Mouse (Mus musculus) embryonic facial prominence, embryonic 13.5 days (tissue): ENCODE measurements around the gene Hoxb5. TPM values are rescaled to one million over a fixed set of nuclear protein-coding genes. Genes with fewer than 3 reads are reported as not detected.

Source experiments
- ATAC-seq: fragments of 200-750 bp; cut with Nextera tagmentation; 2 replicates; pipeline ENCODE4 v1.8.0; 2017; ENCODE audit warnings: low read depth; ENCODE audit not compliant: insufficient number of reproducible peaks, insufficient read depth, low FRiP score, low TSS enrichment
- H3K27ac ChIP-seq: fragments of 300-500 bp; sonication (generic); 2 replicates; pipeline ENCODE4 v1.5.1; 2015; ENCODE audit warnings: moderate library complexity, mild to moderate bottlenecking, inconsistent platforms
- H3K27me3 ChIP-seq: fragments of 300-500 bp; sonication (generic); 2 replicates; pipeline ENCODE4 v1.6.1; 2015; ENCODE audit warnings: mild to moderate bottlenecking, inconsistent platforms
- H3K36me3 ChIP-seq: fragments of 300-500 bp; sonication (generic); 2 replicates; pipeline ENCODE4 v1.6.1; 2015; ENCODE audit warnings: mild to moderate bottlenecking, inconsistent platforms
- H3K4me1 ChIP-seq: fragments of 300-500 bp; sonication (generic); 2 replicates; pipeline ENCODE4 v1.6.1; 2015; ENCODE audit warnings: inconsistent platforms
- H3K4me2 ChIP-seq: fragments of 300-500 bp; sonication (generic); 2 replicates; pipeline ENCODE4 v1.6.1; 2015; ENCODE audit warnings: moderate library complexity, mild to moderate bottlenecking, inconsistent platforms
- H3K4me3 ChIP-seq: fragments of 300-500 bp; sonication (generic); 2 replicates; pipeline ENCODE4 v1.5.1; 2015; ENCODE audit warnings: mild to moderate bottlenecking, inconsistent platforms
- H3K9ac ChIP-seq: fragments of 300-500 bp; sonication (generic); 2 replicates; pipeline ENCODE4 v1.6.1; 2015; ENCODE audit warnings: mild to moderate bottlenecking, inconsistent platforms
- H3K9me3 ChIP-seq: fragments of 300-500 bp; sonication (generic); 2 replicates; pipeline ENCODE4 v1.6.1; 2016; ENCODE audit warnings: inconsistent platforms
- WGBS: fragments of 180-500 bp; shearing (Covaris S2); methylation state at CpG from one replicate; pipeline ENCODE4 v1.1.7; 2015; ENCODE audit warnings: mixed read lengths; 5-methylcytosine and 5-hydroxymethylcytosine counted together
- polyA plus RNA-seq: library from polyadenylated mRNA; unstranded; fragments of >200 nt; fragmentation: Nextera tagmentation; extraction: Ambion mirVana; gene quantifications from 2 replicates; pipeline ENCODE4 v1.2.1, GENCODE M21; 2015

Gene Hoxb5
- 6.0 TPM in 1 of 2 replicates, not detected in the other for polyA plus RNA-seq

- Histone ChIP-seq H3K27ac (no peak within 1 kb of the TSS), H3K4me3 (no peak within 1 kb of the TSS), H3K4me2 (no peak within 1 kb of the TSS), H3K9me3 (no peaks in the 10 kb centered on the region), H3K27me3 (peaks cover 100% of the 10 kb centered on the region), H3K9ac (no peak within 1 kb of the TSS), H3K36me3 (no peaks in the 10 kb centered on the region), H3K4me1 (peaks cover 8% of the 10 kb centered on the region; the same call in 1 of the 2 replicates)
- ATAC-seq, result no peak
- WGBS, result 1% methylated on average over 69 of the region's 69 CpGs
Measured at GRCm38 (mm10) chr11:96303151-96304099, at the start of gene Hoxb5. Gene Hoxb5 (plus strand): TSS chr11:96303336.

DNA sequence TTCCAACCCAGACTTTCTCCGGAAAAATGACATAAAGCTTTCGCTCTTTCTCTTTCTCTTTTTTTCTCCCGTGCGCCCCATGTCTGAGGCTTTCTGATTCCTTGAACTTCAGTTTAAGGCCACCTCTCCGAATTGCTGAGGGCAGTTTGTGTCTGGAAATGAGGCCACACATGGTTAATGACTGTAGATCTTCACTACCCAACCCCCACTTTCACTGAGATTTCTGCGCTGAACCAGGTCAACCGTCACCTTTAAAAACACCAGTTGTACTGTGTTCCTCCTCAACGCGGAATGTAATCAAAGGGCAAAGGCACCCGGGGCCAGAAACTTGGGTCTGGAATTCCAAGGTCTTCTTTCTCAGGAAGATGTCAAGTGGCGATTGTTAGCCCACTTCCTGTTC lies 48.9 kb upstream of the Hoxb5 start:
- no peak overlapping the region for H3K4me3 ChIP-seq
- WGBS, result 2% methylated on average over 11 of the region's 11 CpGs
- peaks cover 100% of the 10 kb centered on the region for H3K27me3 ChIP-seq
- H3K27ac ChIP-seq, result no peak overlapping the region
- H3K4me1 ChIP-seq, result peaks cover 4% of the 10 kb centered on the region
- no peak overlapping the region for H3K4me2 ChIP-seq
- H3K9me3 ChIP-seq, result no peaks in the 10 kb centered on the region
- H3K9ac ChIP-seq, result no peak overlapping the region
- no peaks in the 10 kb centered on the region for H3K36me3 ChIP-seq
- no peak for ATAC-seq

- H3K27ac ChIP-seq, result no peak overlapping the region
- peaks cover 100% of the 10 kb centered on the region for H3K27me3 ChIP-seq
- H3K4me3 ChIP-seq, result no peak overlapping the region
- no peaks in the 10 kb centered on the region for H3K36me3 ChIP-seq
- no peak for ATAC-seq
- no peaks in the 10 kb centered on the region for H3K9me3 ChIP-seq
- 0 out of 2 replicates have a peak overlapping the region, but pooled peaks have one; percentile 5 for H3K4me2 ChIP-seq
- peaks cover 4% of the 10 kb centered on the region for H3K4me1 ChIP-seq
- no peak overlapping the region for H3K9ac ChIP-seq
- 1% methylated on average over 39 of the region's 39 CpGs for WGBS
Measured at GRCm38 (mm10) chr11:96255111-96255995, 47.8 kb upstream of the Hoxb5 start.

DNA sequence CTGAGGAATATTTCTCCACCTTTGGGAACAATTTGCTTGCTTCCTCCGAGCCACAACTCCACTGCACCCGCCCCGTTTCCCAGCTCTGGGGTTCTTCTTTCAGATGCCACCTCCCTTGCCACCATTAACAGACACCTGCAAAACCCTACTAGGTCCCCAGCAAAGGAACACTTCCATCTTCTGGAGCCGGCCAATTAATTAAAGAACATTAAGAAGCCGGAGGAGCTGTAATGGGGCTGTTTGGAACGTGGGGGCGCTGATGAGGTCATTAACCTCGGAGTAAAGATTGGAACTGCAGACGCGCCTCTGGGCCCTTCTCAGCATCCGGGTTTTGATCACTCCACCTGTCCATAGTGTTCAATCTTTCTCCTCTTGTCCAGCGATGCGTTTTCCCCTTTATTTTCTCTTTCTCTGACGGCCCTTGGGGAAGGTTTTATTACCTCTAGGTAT lies 47.1 kb upstream of the Hoxb5 start:
- H3K9me3 ChIP-seq, result no peaks in the 10 kb centered on the region
- no peak overlapping the region for H3K4me3 ChIP-seq
- 2% methylated on average over 14 of the region's 14 CpGs for WGBS
- H3K4me1 ChIP-seq, result peaks cover 4% of the 10 kb centered on the region
- no peak overlapping the region for H3K27ac ChIP-seq
- ATAC-seq, result no peak
- H3K27me3 ChIP-seq, result peaks cover 100% of the 10 kb centered on the region
- no peak overlapping the region for H3K4me2 ChIP-seq
- H3K9ac ChIP-seq, result no peak overlapping the region
- H3K36me3 ChIP-seq, result no peaks in the 10 kb centered on the region

GRCm38 (mm10) chr11:96257141-96257540 lies 46.0 kb upstream of the Hoxb5 start:
- H3K4me2 ChIP-seq, result no peak overlapping the region
- 17% methylated on average over 2 of the region's 2 CpGs for WGBS

GRCm38 (mm10) chr11:96259038-96259437 lies 44.1 kb upstream of the Hoxb5 start:
- WGBS, result 9% methylated on average over 2 of the region's 2 CpGs

More at GRCm38 (mm10) chr11:96257141-96257540, 46.0 kb upstream of the Hoxb5 start:
- Histone ChIP-seq H3K36me3 (no peaks in the 10 kb centered on the region), H3K4me3 (no peak overlapping the region), H3K27me3 (peaks cover 100% of the 10 kb centered on the region), H3K27ac (no peak overlapping the region), H3K4me1 (no peaks in the 10 kb centered on the region), H3K9ac (no peak overlapping the region), H3K9me3 (no peaks in the 10 kb centered on the region)
- ATAC-seq, result no peak

GRCm38 (mm10) chr11:96259511-96259910 lies 43.6 kb upstream of the Hoxb5 start:
- ATAC-seq, result no peak
- WGBS, result 3% methylated on average over 1 of the region's 1 CpGs
- no peak overlapping the region for H3K27ac ChIP-seq
- H3K9ac ChIP-seq, result no peak overlapping the region
- no peak overlapping the region for H3K4me3 ChIP-seq
- no peaks in the 10 kb centered on the region for H3K9me3 ChIP-seq
- peaks cover 100% of the 10 kb centered on the region for H3K27me3 ChIP-seq
- H3K36me3 ChIP-seq, result no peaks in the 10 kb centered on the region
- no peaks in the 10 kb centered on the region for H3K4me1 ChIP-seq
- H3K4me2 ChIP-seq, result no peak overlapping the region

More at GRCm38 (mm10) chr11:96259038-96259437, 44.1 kb upstream of the Hoxb5 start:
- Histone ChIP-seq H3K9ac (no peak overlapping the region), H3K4me3 (no peak overlapping the region), H3K9me3 (no peaks in the 10 kb centered on the region), H3K27ac (no peak overlapping the region), H3K36me3 (no peaks in the 10 kb centered on the region), H3K4me2 (no peak overlapping the region), H3K4me1 (no peaks in the 10 kb centered on the region), H3K27me3 (peaks cover 100% of the 10 kb centered on the region)
- ATAC-seq, result no peak

DNA sequence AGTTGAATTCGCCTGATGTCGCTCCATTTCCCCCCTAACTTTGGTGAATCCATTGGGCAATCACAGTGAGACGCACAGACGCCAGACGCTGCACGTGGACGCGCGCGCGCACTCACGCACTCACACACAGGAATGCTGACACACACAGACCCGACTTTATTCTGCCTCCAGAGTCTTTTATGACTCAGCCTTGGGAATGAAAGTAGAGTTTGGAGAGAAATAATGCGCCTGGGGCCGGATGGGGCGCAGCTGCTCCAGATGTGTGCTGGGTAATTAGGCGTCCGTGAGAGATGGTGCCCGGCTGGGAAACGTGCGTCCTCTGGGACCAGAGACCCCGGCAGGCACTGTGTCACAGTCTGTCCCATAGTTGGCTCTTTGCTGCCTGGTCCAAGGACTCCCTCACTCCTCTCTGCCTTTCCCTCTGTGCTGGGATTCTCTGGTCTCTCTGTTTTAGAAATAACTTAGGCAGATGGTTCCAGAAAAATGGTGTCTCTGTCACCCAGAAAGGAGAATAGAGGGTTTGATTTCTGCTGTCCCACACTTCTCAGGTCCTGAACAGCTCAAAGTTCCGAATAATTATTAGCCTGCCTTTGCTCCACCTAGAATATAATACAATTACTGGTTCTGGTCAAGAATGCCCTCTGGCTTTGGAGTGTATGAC lies 42.7 kb upstream of the Hoxb5 start:
- Histone ChIP-seq H3K4me3 (no peak overlapping the region), H3K36me3 (no peaks in the 10 kb centered on the region), H3K9me3 (no peaks in the 10 kb centered on the region), H3K4me1 (no peaks in the 10 kb centered on the region), H3K4me2 (no peak overlapping the region), H3K27ac (no peak overlapping the region), H3K27me3 (peaks cover 100% of the 10 kb centered on the region), H3K9ac (no peak overlapping the region)
- no peak for ATAC-seq
- WGBS, result under 1% methylated on average over 23 of the region's 23 CpGs

GRCm38 (mm10) chr11:96261323-96261890 lies 41.7 kb upstream of the Hoxb5 start:
- no peak for ATAC-seq
- Histone ChIP-seq H3K27me3 (peaks cover 100% of the 10 kb centered on the region), H3K9me3 (no peaks in the 10 kb centered on the region), H3K4me2 (no peak overlapping the region), H3K4me3 (no peak overlapping the region), H3K27ac (no peak overlapping the region), H3K4me1 (no peaks in the 10 kb centered on the region), H3K36me3 (no peaks in the 10 kb centered on the region), H3K9ac (no peak overlapping the region)
- WGBS, result 1% methylated on average over 24 of the region's 24 CpGs

DNA sequence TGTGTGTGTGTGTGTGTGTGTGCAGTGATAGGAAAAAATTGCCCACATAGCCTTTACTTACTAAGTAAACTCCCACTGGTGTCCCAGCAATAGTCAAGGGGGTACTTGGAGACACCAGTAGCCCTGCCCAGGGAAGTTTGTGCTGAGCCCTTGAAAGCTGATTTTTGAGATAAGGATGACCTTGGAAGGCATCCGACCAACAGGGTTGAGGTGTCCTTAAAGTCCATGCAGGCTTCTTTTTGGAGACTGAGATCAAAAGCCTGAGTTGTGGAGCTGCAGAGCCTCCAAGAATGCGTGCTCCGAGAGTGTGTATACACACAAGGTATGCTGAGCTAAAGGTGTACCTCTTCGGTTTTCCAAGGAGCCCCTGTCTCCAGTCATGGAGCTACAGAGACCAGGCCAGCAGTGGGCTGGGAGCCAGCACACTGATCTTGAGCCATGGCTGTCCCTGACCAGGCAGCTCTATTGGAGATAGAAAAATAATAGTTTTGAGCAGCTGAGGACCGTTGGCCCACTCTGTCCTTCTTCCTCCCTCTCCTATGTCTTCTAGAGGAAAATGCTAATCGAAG lies 40.8 kb upstream of the Hoxb5 start:
- H3K27ac ChIP-seq, result no peak overlapping the region
- no peaks in the 10 kb centered on the region for H3K9me3 ChIP-seq
- H3K4me1 ChIP-seq, result no peaks in the 10 kb centered on the region
- no peak for ATAC-seq
- no peak overlapping the region for H3K4me2 ChIP-seq
- WGBS, result 9% methylated on average over 6 of the region's 6 CpGs
- H3K27me3 ChIP-seq, result peaks cover 100% of the 10 kb centered on the region
- H3K9ac ChIP-seq, result no peak overlapping the region
- no peaks in the 10 kb centered on the region for H3K36me3 ChIP-seq
- no peak overlapping the region for H3K4me3 ChIP-seq
